Mouse (Mus musculus): ENCODE results near the gene Swap70.
A peak's percentile ranks its signal among the peaks of the same experiment; 100 is the strongest.

The Swap70 gene

DNA sequence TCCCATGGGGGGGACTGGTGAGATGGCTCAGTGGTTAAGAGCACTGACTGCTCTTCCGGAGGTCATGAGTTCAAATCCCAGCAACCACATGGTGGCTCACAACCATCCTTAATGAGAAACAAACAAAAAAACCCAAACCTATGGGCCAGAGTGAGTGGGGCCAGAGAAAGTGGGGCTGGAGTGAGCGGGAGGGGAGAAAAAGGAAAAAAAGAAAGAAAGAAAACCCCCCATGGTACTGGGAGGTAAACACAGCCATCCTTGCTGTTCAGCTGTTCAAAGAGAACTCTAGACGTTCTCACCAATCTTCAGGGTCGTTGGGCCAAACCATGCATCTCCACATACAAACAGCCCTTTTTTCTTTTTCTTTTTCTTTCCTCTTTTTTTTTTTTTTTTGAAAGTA, 18.1 kb downstream of the Swap70 start:
- no peak for DNase-seq

DNA sequence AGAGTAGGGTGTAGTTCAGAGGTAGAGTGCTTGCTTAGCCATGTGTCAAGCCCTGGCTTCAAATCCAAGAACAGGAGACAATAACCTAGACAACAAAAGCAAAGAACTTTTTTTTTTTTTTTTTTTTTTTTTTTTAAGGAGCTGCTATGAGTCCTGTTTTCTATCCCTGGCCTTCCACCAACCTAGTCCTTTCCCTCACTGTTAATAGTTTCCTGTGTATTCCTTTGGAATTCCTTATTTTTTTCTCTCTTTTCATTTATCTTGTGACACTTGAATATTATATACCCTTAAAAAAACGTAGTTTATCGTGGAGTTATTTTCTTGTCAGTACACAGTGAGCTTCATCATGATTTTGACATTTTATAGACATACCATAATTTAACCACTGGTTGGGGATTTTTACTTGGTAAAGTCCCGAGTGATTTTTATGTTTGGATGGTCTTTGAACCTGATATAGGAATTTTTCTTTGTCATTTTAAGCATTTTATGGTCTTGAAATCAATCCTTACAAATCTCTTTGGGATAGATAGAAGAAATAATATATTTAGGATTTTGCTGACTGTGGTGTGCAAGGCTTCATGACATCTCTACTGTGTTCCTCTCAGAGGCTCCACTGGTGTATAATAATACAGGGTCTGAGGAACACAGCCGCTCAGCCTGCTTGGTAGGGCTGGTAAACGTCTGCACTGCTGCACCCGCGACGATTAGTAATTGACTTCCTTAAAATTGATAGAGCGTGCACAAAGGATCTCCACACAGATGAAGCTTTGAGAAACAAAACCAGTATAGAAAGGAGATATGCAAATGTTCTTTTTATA, 20.2 kb downstream of the Swap70 start:
- DNase-seq: no peak

GRCm38 (mm10) chr7:110242290-110242581, 20.7 kb downstream of the Swap70 start:
- no peak for DNase-seq

DNA sequence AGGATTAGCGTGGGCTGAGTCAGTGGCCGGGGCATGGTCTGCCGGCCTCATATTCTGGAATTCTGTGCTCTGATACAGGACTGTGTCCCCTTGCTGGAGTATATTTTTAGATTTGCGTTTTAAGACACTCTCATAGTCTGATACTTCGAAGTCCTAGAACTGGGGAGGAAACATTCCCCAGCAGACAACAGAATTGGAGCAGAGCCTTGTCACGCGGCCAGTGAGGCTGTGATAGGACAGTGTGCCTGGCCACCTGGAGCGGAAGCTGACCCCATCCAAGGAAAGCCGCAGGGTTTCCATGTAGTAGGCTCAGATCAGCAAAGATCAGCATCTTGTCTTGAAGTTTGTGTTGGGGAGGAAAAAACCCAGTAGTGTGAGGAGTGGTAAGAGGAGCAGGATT, 23.6 kb downstream of the Swap70 start:
- no peak for DNase-seq

GRCm38 (mm10) chr7:110246526-110246925, 25.0 kb downstream of the Swap70 start:
- DNase-seq: no peak

GRCm38 (mm10) chr7:110247801-110248200, 26.3 kb downstream of the Swap70 start:
- DNase-seq: no peak

DNA sequence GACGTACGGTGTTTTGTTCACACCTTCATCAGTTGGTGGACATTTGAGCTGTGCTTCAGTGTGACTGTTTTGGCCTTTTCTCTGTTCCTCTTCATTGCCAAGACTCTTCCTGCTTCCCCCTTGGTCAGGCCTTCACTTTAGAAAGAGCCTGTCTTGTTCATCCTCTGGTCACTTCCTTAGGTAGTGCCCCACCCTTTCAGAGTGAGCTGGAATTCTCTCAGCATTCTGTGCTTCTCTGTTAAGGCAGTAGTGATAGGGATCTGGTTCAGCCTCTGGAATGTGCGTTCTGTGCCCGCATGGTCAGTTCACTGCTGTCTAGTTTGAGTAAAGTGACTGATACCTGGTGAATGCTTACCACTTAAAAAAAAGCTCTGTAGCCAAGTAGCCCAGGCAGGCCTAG, 27.2 kb downstream of the Swap70 start:
- no peak for DNase-seq

DNA sequence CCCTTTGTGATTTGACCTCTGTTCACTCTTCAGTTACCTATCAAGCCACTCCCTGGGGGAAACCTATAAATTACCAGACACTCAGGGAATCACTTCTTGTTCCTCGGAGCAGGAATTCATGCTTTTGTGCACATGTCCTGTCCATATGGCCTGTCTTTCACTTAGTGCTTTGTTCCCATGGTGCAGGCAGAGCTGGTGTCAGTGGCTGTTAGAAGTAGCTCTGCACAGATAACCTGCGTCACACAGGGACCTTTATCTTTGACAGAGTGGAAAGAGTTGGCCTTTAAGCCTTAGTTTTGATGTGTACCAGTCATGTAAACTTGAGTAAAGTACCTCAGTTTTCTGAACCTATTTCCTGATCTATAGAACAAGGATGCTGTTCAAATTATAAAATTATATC, 32.4 kb downstream of the Swap70 start:
- no peak for DNase-seq

DNA sequence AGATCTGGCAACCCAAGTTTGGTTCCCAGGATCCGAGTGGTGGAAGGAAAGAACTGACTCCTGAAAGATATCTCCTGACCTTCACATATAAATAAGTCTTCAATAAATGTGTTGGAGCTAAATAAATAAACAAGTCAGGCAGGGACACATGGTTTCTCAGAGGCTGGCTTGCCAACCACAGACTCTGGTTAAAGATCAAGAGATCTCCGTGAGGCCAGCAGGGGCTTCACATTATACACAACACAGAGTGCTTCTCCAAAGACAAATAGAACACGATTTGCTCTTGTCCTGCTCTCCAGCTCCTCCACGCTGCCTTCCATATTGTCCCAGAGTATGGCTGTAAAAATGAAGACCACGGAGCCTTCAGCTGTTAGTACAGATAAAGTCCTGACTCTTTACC, 32.9 kb downstream of the Swap70 start:
- no peak for DNase-seq

DNA sequence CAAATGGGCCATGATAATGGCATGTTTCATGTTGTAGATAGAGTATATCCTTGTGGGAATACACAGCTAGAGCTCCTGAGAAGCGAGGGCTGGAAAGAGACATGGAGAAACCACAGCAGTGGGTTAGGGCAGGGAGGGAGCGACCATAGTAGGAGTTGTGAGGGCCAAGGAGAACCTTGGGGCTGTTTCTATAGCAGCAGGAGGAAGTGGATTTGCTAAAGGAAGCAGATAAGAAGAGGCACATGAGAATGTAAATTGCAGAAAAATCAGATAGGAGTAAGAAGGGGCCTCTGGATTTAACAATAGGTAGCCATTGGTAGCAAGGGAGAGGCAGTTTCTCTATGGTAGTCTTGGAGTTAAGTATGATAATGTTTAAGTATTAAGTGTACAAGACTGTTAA, 35.5 kb downstream of the Swap70 start:
- no peak for DNase-seq

- DNase-seq: no peak
Observed at GRCm38 (mm10) chr7:110258196-110258950, 36.9 kb downstream of the Swap70 start.

GRCm38 (mm10) chr7:110259966-110260711, 38.6 kb downstream of the Swap70 start:
- no peak for DNase-seq

- DNase-seq: no peak
Observed at GRCm38 (mm10) chr7:110261807-110262206, 40.3 kb downstream of the Swap70 start.

DNA sequence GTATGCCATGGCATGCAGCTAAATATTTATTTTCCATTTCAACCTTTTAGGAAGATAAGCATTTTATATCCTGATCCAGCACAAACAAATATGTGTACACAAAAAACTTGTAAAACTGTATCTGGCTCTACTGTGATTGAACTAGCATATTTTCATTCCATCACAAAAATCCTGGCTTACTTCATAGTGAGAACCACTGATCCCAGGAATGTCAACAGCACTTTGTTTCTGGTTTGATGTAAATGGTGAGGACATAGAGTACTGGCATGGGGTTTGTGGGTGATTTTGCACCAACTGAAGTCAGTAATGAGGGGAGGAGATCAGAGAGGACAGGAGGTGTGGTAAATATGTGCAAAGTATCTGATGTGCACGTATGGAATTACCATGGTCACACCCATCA, 41.1 kb downstream of the Swap70 start:
- DNase-seq: no peak

GRCm38 (mm10) chr7:110263474-110263873, 42.0 kb downstream of the Swap70 start:
- DNase-seq: no peak

DNA sequence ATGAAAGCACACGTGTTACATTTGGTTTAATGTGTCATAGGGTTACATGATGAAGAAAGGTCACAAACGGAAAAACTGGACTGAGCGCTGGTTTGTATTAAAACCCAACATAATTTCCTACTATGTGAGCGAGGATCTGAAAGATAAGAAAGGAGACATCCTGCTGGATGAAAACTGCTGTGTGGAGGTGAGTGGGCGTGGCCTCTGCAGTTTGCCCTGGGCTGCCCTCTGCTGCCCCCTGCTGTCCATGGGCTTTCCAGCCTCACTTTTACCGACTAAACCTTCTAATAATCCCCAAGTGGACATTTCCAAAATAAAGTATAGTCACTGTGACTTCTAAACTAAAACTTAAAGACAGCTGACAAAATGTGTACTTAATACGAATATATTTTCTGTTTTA, 44.3 kb downstream of the Swap70 start:
- DNase-seq: peak; percentile 50

DNA sequence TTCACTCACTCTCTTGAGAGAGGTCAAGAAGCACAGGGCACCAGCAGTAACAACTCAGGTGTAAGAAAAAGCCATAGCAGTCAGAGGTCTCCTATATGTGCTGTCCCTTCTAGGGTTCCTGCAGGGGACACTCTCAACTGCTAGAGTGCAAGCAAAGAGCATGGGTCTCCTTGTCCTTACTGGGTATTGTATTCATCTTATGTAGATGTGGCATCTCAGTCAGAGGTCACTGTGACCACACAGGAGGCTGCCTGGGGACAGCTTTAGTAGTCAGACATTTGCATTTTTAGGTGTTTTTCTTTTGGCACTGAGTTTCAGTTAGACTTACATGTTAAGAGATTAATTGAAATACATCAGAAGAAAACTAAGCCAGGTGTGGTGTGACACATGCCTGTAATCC, 45.5 kb downstream of the Swap70 start:
- DNase-seq: no peak

DNA sequence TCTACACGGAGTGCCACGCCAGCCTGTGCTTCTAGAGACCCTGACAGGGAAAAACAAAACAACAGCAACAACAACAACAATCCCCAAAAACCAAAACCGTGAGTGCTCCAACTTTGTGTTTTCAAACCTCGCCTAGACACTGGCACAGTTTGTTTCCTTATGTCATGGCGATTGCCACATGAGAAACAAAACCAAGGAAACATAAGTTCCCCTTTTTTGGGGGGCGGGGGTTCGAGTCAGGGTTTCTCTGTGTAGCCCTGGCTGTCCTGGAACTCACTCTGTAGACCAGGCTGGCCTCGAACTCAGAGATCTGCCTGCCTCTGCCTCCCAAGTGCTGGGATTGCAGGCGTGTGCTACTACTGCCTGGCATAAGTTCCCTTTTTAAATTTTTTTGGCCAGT, 46.5 kb downstream of the Swap70 start:
- no peak for DNase-seq

DNA sequence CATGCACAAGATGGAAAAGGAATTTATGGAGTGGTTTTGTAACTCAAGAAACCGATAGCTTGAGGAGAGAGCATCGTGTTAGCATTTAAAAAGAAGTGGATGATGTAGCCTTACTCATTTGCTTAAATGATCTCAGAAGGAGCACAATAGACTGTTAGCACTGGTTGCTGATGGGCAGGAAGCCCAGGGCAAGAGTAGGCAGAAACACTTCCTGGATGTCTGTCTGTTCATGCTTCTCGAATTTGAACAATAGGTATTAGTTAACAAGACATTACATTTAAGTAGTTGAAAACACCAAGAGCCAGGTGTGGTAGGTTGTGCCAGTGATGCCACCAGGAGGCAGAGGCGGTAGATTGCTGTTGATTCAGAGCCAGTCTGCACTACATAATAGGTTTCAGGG, 47.0 kb downstream of the Swap70 start:
- no peak for DNase-seq

DNA sequence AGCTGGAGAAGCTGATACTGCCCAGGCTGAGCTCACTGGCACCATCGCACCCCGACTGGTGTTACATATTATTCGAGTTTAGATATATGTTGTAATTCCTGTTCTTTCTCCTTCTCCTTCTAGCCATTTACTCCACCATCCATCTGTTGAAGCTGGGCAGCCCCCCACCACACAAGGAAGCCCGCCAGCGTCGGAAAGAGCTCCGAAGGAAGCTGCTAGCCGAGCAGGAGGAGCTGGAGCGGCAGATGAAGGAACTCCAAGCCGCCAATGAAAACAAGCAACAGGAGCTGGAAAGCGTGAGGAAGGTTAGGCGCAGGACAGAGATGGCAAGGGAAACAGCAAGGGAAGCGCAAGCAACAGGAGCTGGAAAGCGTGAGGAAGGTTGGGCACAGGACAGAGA, 48.3 kb downstream of the Swap70 start:
- DNase-seq: no peak

GRCm38 (mm10) chr7:110270455-110270854, 48.9 kb downstream of the Swap70 start:
- DNase-seq: no peak

GRCm38 (mm10) chr7:110271814-110272213, 50.3 kb downstream of the Swap70 start:
- no peak for DNase-seq

DNA sequence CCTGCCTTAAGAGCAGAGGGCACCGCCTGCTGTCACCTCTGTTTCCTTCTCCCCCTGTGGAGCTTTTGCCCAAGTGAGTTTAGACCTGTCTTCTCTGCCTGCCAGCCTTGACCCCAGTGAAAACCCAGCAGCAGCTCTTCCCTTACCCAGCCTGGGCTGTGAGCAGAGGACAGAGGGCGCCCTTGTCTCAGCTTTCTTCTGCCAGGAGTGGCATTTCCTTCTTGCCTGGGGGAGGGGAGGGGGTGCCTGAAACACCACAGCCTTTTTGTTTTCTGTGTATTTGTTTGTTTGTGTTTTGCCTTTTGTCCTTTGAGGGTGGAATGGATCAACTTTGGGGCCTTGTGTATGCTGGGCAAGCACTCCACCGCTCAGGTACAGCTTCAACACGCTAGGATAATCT, 50.9 kb downstream of the Swap70 start:
- no peak for DNase-seq

GRCm38 (mm10) chr7:110277734-110278245, 56.3 kb downstream of the Swap70 start:
- DNase-seq: no peak
